Mouse (Mus musculus): ENCODE measurements around the gene Fto.

DNA sequence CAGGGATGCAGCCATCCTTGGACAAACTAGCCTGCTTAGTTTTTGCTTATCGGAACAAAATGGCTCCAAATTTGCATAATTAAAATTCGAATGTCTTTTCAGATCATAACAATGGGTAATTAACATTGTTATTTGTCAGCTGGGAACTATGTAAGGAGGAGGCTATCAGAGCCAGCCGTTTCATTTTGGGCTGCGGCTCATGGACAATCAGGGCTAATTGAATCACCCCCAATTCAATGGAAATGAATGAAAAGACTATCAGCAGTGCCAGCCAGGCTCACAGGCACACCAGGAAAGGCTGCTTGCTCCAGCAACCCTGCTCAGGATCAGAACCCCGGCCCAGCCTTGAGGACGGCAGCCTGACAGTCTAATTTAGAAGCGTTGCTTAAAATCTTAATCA, 395.3 kb downstream of the Fto start:
- TF ChIP-seq CTCF (IDR thresholded peaks at IDR 0.05; ENCODE audit: low read depth) (no peak), EP300 (IDR thresholded peaks at IDR 0.05; ENCODE audit: low read depth) (no peak)
